Mouse (Mus musculus): ENCODE results near the gene Orm3. TPM values are rescaled to one million over a fixed set of nuclear protein-coding genes. Genes with fewer than 3 reads are reported as not detected.

Gene Orm3
- total RNA-seq, 2 experiments from 2014 or later = not detected

- intact Hi-C loops (cut with DNase I) = no loop called here
- no peak overlapping the region for H3K27ac ChIP-seq
Measured at GRCm38 (mm10) chr4:63391322-63391721, 35.4 kb downstream of the Orm3 start.

GRCm38 (mm10) chr4:63397981-63398537 lies 42.1 kb downstream of the Orm3 start:
- no peak for TF ChIP-seq CTCF (IDR thresholded peaks at IDR 0.05)
- H3K4me3 ChIP-seq = no peak overlapping the region
- DNase-seq (ENCODE audit: extremely low spot score in 1 of 2, low spot score in 2 of 2) = no peak
- no peak overlapping the region for H3K27ac ChIP-seq
- intact Hi-C loops (cut with DNase I) = no loop called here

More at GRCm38 (mm10) chr4:63391322-63391721, 35.4 kb downstream of the Orm3 start:
- no peak overlapping the region for H3K4me3 ChIP-seq
- no peak for DNase-seq (ENCODE audit: extremely low spot score in 1 of 2, low spot score in 2 of 2)
- no peak for TF ChIP-seq CTCF (IDR thresholded peaks at IDR 0.05)

GRCm38 (mm10) chr4:63398854-63399609 lies 43.1 kb downstream of the Orm3 start:
- Histone ChIP-seq H3K4me3 (no peak overlapping the region), H3K27ac (no peak overlapping the region)
- no peak for TF ChIP-seq CTCF (IDR thresholded peaks at IDR 0.05)
- DNase-seq (ENCODE audit: extremely low spot score in 1 of 2, low spot score in 2 of 2) = no peak
- intact Hi-C loops (cut with DNase I) = no loop called here

DNA sequence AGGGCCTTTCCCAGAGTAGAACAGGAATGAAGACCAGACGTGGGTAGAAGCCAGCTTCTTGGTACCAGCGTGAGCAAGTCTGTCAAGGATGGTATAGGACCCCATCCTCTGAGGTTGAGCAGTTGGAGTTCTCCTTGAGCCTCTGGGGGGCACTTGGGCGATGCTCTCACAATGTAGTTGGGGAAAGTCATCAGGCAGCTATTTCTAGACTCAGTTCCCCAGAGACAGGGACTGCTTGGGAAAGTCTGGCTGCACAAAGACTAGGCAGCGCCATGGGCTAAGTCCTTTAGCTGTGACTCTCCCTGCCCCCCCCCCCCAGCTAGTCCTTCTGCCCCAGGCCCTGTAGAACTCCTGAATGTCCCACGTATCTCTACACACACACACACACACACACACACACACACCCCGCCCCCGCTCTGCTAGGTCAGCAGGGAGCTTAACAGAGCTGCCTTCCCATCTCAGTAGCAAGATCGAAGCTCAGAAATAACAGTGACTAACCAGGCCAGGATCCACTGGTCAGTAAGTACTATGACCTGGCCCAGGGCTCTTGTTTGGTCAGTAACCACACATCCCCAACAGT lies 43.8 kb downstream of the Orm3 start:
- Histone ChIP-seq H3K27ac (no peak overlapping the region), H3K4me3 (no peak overlapping the region)
- no peak for TF ChIP-seq CTCF (IDR thresholded peaks at IDR 0.05)
- DNase-seq (ENCODE audit: extremely low spot score in 1 of 2, low spot score in 2 of 2) = no peak
- intact Hi-C loops (cut with DNase I) = no loop called here

- H3K27ac ChIP-seq = no peak overlapping the region
Measured at GRCm38 (mm10) chr4:63400541-63401306, 44.8 kb downstream of the Orm3 start.

GRCm38 (mm10) chr4:63401620-63402019 lies 45.7 kb downstream of the Orm3 start:
- intact Hi-C loops (cut with DNase I) = no loop called here
- Histone ChIP-seq H3K27ac (0 out of 2 replicates have a peak overlapping the region, but pooled peaks have one; percentile 32), H3K4me3 (no peak overlapping the region)
- no peak for DNase-seq (ENCODE audit: extremely low spot score in 1 of 2, low spot score in 2 of 2)
- no peak for TF ChIP-seq CTCF (IDR thresholded peaks at IDR 0.05)

More at GRCm38 (mm10) chr4:63400541-63401306, 44.8 kb downstream of the Orm3 start:
- no peak for DNase-seq (ENCODE audit: extremely low spot score in 1 of 2, low spot score in 2 of 2)
- intact Hi-C loops (cut with DNase I) = no loop called here
- H3K4me3 ChIP-seq = no peak overlapping the region
- TF ChIP-seq CTCF (IDR thresholded peaks at IDR 0.05) = no peak

GRCm38 (mm10) chr4:63402056-63402455 lies 46.1 kb downstream of the Orm3 start:
- no peak overlapping the region; the same call in 1 of the 2 replicates for H3K4me3 ChIP-seq
- intact Hi-C loops (cut with DNase I) = no loop called here
- TF ChIP-seq CTCF (IDR thresholded peaks at IDR 0.05) = no peak
- no peak overlapping the region; the same call in 1 of the 2 replicates for H3K27ac ChIP-seq
- DNase-seq (ENCODE audit: extremely low spot score in 1 of 2, low spot score in 2 of 2) = no peak

DNA sequence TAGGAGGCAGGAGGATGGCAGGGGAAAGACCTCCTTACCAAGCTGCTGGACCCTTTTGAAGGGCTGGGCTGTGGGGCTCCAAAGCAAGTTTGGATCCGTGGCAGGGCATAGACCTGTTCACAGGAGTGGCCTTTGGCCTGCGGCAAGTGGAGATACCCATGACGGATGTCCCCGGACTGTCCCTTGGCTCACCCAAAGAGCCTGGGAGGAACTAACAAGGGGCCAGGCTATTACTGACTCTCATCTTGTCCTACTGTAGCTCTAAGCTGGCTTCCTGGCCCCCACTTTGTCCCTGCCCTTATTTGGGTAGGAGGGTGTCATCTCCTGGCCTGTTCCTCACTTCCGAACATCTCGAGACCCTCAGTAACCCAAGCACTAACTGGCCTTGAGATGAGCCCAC lies 46.6 kb downstream of the Orm3 start:
- H3K4me3 ChIP-seq = peak overlapping the region; percentile 38
- no peak for TF ChIP-seq CTCF (IDR thresholded peaks at IDR 0.05)
- H3K27ac ChIP-seq = peak overlapping the region; percentile 77
- no peak for DNase-seq (ENCODE audit: extremely low spot score in 1 of 2, low spot score in 2 of 2)
- intact Hi-C loops (cut with DNase I) = no loop called here

GRCm38 (mm10) chr4:63403040-63403959 lies 47.3 kb downstream of the Orm3 start, which contains the start of gene Akna:
Akna (minus strand) TSS chr4:63403354.
- TF ChIP-seq CTCF (IDR thresholded peaks at IDR 0.05) = no peak
- peak within 1 kb of the TSS; percentile 38 for H3K4me3 ChIP-seq
- H3K27ac ChIP-seq = peak within 1 kb of the TSS; percentile 77
- intact Hi-C loops (cut with DNase I) = no loop called here
- DNase-seq (ENCODE audit: extremely low spot score in 1 of 2, low spot score in 2 of 2) = peak; percentile 51 to 70

GRCm38 (mm10) chr4:63404205-63404604 lies 48.2 kb downstream of the Orm3 start:
- Histone ChIP-seq H3K4me3 (no peak overlapping the region), H3K27ac (no peak overlapping the region)
- intact Hi-C loops (cut with DNase I) = no loop called here
- no peak for TF ChIP-seq CTCF (IDR thresholded peaks at IDR 0.05)
- DNase-seq (ENCODE audit: extremely low spot score in 1 of 2, low spot score in 2 of 2) = no peak

- no peak for DNase-seq (ENCODE audit: extremely low spot score in 1 of 2, low spot score in 2 of 2)
- intact Hi-C loops (cut with DNase I) = loop anchor here (5.0 kb wide), 1 partner anchor 223 kb away; no protein-coding TSS in a partner anchor
- H3K27ac ChIP-seq = no peak overlapping the region
- no peak for TF ChIP-seq CTCF (IDR thresholded peaks at IDR 0.05)
- H3K4me3 ChIP-seq = no peak overlapping the region
Measured at GRCm38 (mm10) chr4:63405051-63405450, 49.1 kb downstream of the Orm3 start.

All from left cerebral cortex, adult 2 months (tissue).